Mouse (Mus musculus) left cerebral cortex, postnatal 14 days (tissue): ENCODE results near the gene Olfr1019. TPM values are rescaled to one million over a fixed set of nuclear protein-coding genes. Genes with fewer than 3 reads are reported as not detected.

Source experiments
- DNase-seq, 2 experiments: peaks; one replicate each; pipeline ENCODE4 v3.0.0; 2021 to 2022; ENCODE audit warnings: low spot score in 2 of 2, mixed read lengths in 1 of 2
- intact Hi-C: fragments of 180-260 bp; cut with DNase I; formaldehyde crosslinking; loops from one replicate; pipeline ENCODE4 v1.15.1; 2025
- long read RNA-seq, 2 experiments: library from polyadenylated mRNA; stranded (forward); transcript quantifications; one replicate each; pipeline ENCODE4 v2.0.0; 2021
- total RNA-seq, 2 experiments: library from RNA; stranded (reverse); gene quantifications; 2 replicates each; pipeline ENCODE4 v1.2.3; 2021

Gene Olfr1019
- total RNA-seq: not detected
- long read RNA-seq, experiment 1: 0 reads
- long read RNA-seq, experiment 2: 0 reads

GRCm38 (mm10) chr2:85845383-85845782 lies at the start of gene Olfr1019:
Gene Olfr1019, minus strand, starts transcription at chr2:85845483.
- intact Hi-C loops: no loop called here
- no peak for DNase-seq

GRCm38 (mm10) chr2:85885340-85885739 lies 40.1 kb upstream of the Olfr1019 start, which contains the start of gene Olfr1023:
Gene Olfr1023, plus strand, starts transcription at chr2:85885640.
- no peak for DNase-seq
- intact Hi-C loops: no loop called here

GRCm38 (mm10) chr2:85868294-85868693 lies 23.0 kb upstream of the Olfr1019 start, which contains the start of gene Olfr1022:
Gene Olfr1022, plus strand, starts transcription at chr2:85868594.
- intact Hi-C loops: no loop called here
- no peak for DNase-seq

- DNase-seq: no peak
- intact Hi-C loops: no loop called here
Observed at GRCm38 (mm10) chr2:85846730-85847129, 1.4 kb upstream of the Olfr1019 start, which contains the start of gene Olfr1020. Gene Olfr1020, plus strand, starts transcription at chr2:85847030.

- intact Hi-C loops: no loop called here
- no peak for DNase-seq
Observed at GRCm38 (mm10) chr2:85818179-85818578, 27.1 kb downstream of the Olfr1019 start, which contains the start of gene Olfr1018. Gene Olfr1018, plus strand, starts transcription at chr2:85818479.

GRCm38 (mm10) chr2:85804501-85804900 lies 40.8 kb downstream of the Olfr1019 start:
- no peak for DNase-seq
- intact Hi-C loops: no loop called here

GRCm38 (mm10) chr2:85802444-85802843 lies 42.8 kb downstream of the Olfr1019 start, which contains the start of gene Olfr1016:
Gene Olfr1016, minus strand, starts transcription at chr2:85802544.
- no peak for DNase-seq
- intact Hi-C loops: no loop called here

- intact Hi-C loops: no loop called here
- no peak for DNase-seq
Observed at GRCm38 (mm10) chr2:85792331-85792730, 53.0 kb downstream of the Olfr1019 start.

Other genes with a start within 250 kb of the Olfr1019 start
- gene Olfr1000, start 233.6 kb downstream of the Olfr1019 start, total RNA-seq: not detected
- gene Olfr1002, start 194.8 kb downstream of the Olfr1019 start, total RNA-seq: not detected
- gene Olfr154, start 181.0 kb downstream of the Olfr1019 start, total RNA-seq: not detected
- not detected for gene Olfr1006, start 166.7 kb downstream of the Olfr1019 start, total RNA-seq
- not detected for gene Olfr1008, start 156.1 kb downstream of the Olfr1019 start, total RNA-seq
- not detected for gene Olfr1009, start 130.1 kb downstream of the Olfr1019 start, total RNA-seq
- not detected for gene Olfr1012, start 82.7 kb downstream of the Olfr1019 start, total RNA-seq
- not detected for gene Olfr1013, start 78.4 kb downstream of the Olfr1019 start, total RNA-seq
- gene Olfr1014, start 72.8 kb downstream of the Olfr1019 start, total RNA-seq: not detected
- not detected for gene Olfr1015, start 63.5 kb downstream of the Olfr1019 start, total RNA-seq
- gene Olfr1016, start 42.9 kb downstream of the Olfr1019 start, total RNA-seq: not detected
- gene Olfr1018, start 27.0 kb downstream of the Olfr1019 start, total RNA-seq: not detected
- gene Olfr1020, start 1.5 kb upstream of the Olfr1019 start, total RNA-seq: not detected
- gene Olfr1022, start 23.1 kb upstream of the Olfr1019 start, total RNA-seq: not detected
- gene Olfr1023, start 40.2 kb upstream of the Olfr1019 start, total RNA-seq: not detected
- not detected for gene Olfr1024, start 59.6 kb upstream of the Olfr1019 start, total RNA-seq
- not detected for gene Olfr1025-ps1, start 69.7 kb upstream of the Olfr1019 start, total RNA-seq
- not detected for gene Olfr1026, start 76.1 kb upstream of the Olfr1019 start, total RNA-seq
- not detected for gene Olfr1028, start 105.0 kb upstream of the Olfr1019 start, total RNA-seq
- not detected for gene Olfr1029, start 128.4 kb upstream of the Olfr1019 start, total RNA-seq
- not detected for gene Olfr1030, start 133.8 kb upstream of the Olfr1019 start, total RNA-seq
- gene Olfr1031, start 144.8 kb upstream of the Olfr1019 start, total RNA-seq: not detected
- not detected for gene Olfr1032, start 160.1 kb upstream of the Olfr1019 start, total RNA-seq
- not detected for gene Olfr1033, start 175.2 kb upstream of the Olfr1019 start, total RNA-seq
- gene Olfr1034, start 200.4 kb upstream of the Olfr1019 start, total RNA-seq: not detected
- not detected for gene Olfr1036, start 228.5 kb upstream of the Olfr1019 start, total RNA-seq
- gene Olfr1037, start 241.9 kb upstream of the Olfr1019 start, total RNA-seq: not detected